Mouse (Mus musculus) testis, adult 10 weeks (tissue): ENCODE results near the gene Tmsb15l. TPM values are rescaled to one million over a fixed set of nuclear protein-coding genes. Genes with fewer than 3 reads are reported as not detected.

Experiments
- polyA plus RNA-seq: library from polyadenylated mRNA; stranded (reverse); fragments of 350-450 nt; fragmentation: Illumina TruSeq; extraction: RNeasy Lipid Tissue Mini Kit (QIAGEN cat#74804); gene quantifications from one replicate; pipeline ENCODE4 v1.2.3, GENCODE M21; 2014; ENCODE audit warnings: low read depth, low replicate concordance

Gene Tmsb15l
- polyA plus RNA-seq: 23.9 TPM

DNA sequence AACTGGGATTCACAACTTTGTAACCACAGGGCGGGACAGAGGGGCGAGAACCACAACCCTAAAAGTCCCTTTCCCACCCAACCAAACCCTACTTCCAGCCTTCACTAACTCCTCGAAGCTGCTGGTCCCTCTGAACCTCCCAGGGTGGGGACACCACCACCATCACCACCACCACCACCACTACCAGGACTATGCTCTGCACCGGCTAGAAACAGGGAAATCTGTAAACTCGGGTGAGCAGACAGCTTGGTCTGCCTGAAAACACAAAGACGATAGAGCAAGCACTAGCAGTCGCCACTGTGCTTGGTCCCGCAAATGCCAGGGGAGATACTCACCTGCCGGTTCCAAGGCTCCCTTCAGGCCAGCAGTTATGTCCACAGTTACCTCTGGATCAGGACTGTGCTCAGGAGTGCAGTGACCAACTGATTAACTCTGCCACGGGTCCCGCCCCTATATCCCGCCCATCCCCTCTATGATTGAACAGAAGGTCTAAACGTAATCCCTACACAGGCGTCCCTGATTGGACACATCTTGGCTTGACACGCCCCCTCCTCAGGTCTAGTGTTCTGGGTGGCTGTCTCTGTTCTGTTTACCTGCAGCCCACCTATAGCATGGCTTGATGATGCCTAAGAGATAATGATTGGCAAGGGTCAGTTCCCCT, at the start of gene Tmsb15l, which contains the start of gene Tmsb15b1:
TSS of gene Tmsb15l (minus strand) at position 446 of the 661 bp plus-strand sequence.
TSS of gene Tmsb15b1 (minus strand) at position 451 of the 661 bp plus-strand sequence.

GRCm38 (mm10) chrX:136992978-136993547, 16.4 kb upstream of the Tmsb15l start, which contains the start of gene Zcchc18:
Gene Zcchc18, plus strand, starts transcription at chrX:136993155.

GRCm38 (mm10) chrX:136975397-136975796, 1.3 kb downstream of the Tmsb15l start, which contains the start of gene Tmsb15b2:
Gene Tmsb15b2, minus strand, starts transcription at chrX:136975497.

GRCm38 (mm10) chrX:136927031-136927430, 49.6 kb downstream of the Tmsb15l start, which contains the start of gene H2bfm:
Gene H2bfm, plus strand, starts transcription at chrX:136927325.

Other genes starting within 250 kb of the Tmsb15l start
- gene Morf4l2, start 233.2 kb downstream of the Tmsb15l start, polyA plus RNA-seq: 119 TPM
- gene Glra4, start 196.7 kb downstream of the Tmsb15l start, polyA plus RNA-seq: not detected
- gene Plp1, start 154.2 kb downstream of the Tmsb15l start, polyA plus RNA-seq: 13.0 TPM
- 2.1 TPM for gene Rab9b, start 108.1 kb downstream of the Tmsb15l start, polyA plus RNA-seq
- 3.1 TPM for gene H2bfm, start 49.5 kb downstream of the Tmsb15l start, polyA plus RNA-seq
- gene Tmsb15b2, start 1.4 kb downstream of the Tmsb15l start, polyA plus RNA-seq: 323 TPM
- 129 TPM for gene Tmsb15b1, start within 50 bp of the Tmsb15l start, polyA plus RNA-seq
- 3.0 TPM for gene Zcchc18, start 16.3 kb upstream of the Tmsb15l start, polyA plus RNA-seq
- gene Slc25a53, start 61.4 kb upstream of the Tmsb15l start, polyA plus RNA-seq: 5.3 TPM
- 2.9 TPM for gene Fam199x, start 72.7 kb upstream of the Tmsb15l start, polyA plus RNA-seq
- gene Esx1, start 145.2 kb upstream of the Tmsb15l start, polyA plus RNA-seq: 5.6 TPM